Mouse (Mus musculus) T-helper 17 cell (primary cell): ENCODE measurements around the gene Fastkd1.

Source experiments
- in situ Hi-C, 2 experiments: fragments of 300-600 bp; cut with MboI, MseI; formaldehyde crosslinking; loops; 1 replicate in 1 of 2; 2 replicates in 1 of 2; pipeline ENCODE4 v1.15.1; 2025; ENCODE audit warnings: high pct_unique_total_duplicates in 2 of 2

Fastkd1 gene

DNA sequence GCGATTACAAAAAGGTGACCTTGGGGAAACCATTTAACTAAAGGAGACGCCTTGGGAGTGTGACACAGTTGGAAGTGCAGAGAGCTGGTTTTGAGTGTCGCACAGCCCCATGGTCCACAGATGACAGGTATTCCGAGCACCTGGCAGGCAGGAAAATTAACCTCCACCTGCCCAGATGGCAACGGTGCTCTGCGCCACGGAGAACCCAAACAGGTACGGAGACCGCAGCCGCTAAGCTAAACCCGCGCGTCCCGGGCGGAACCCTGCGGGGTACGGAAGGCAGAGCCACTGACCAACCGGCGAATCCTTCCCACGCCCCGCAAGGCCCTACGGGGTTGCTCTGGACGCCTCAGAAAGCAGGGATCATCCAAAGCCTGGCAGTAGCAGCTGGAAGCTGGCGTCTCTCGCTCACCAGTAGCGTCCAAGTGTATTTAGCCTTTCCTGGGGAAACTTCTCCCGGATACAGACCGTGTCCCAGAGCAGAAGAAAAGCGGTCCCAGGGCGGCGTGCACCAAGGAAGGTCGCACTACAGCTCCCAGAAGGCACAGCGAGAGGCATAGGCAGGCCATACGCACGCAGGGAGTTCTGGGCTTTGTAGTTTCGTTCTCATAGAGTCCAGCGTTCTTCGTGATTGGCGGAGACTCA is at the start of gene Fastkd1:
TSS of gene Fastkd1 (minus strand) at position 536 of the 645 bp plus-strand sequence.
- in situ Hi-C loops = no loop called here

- in situ Hi-C loops = no loop called here
These were observed 47.7 kb upstream of the Fastkd1 start for GRCm38 (mm10) chr2:69760980-69761379.

DNA sequence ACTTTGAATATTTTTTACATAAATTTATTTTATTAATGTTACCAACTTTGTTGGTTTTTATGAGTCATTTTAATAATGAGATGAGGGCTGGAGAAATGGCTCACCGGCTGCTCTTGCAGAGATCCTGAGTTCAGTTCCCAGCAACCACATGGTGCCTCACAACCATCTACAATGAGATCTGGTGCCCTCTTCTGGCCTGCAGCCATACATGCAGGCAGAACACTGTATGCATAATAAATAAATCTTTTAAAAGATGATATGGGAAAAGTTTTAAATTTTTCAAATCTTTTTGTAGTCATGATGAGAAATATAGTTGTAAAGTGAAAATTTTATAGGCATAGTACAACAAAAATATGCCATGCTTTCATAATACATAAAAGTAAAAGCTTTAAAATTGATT is 31.8 kb upstream of the Fastkd1 start:
- in situ Hi-C loops = no loop called here

- in situ Hi-C loops = no loop called here
These were observed 10.2 kb upstream of the Fastkd1 start for GRCm38 (mm10) chr2:69723519-69723825.

DNA sequence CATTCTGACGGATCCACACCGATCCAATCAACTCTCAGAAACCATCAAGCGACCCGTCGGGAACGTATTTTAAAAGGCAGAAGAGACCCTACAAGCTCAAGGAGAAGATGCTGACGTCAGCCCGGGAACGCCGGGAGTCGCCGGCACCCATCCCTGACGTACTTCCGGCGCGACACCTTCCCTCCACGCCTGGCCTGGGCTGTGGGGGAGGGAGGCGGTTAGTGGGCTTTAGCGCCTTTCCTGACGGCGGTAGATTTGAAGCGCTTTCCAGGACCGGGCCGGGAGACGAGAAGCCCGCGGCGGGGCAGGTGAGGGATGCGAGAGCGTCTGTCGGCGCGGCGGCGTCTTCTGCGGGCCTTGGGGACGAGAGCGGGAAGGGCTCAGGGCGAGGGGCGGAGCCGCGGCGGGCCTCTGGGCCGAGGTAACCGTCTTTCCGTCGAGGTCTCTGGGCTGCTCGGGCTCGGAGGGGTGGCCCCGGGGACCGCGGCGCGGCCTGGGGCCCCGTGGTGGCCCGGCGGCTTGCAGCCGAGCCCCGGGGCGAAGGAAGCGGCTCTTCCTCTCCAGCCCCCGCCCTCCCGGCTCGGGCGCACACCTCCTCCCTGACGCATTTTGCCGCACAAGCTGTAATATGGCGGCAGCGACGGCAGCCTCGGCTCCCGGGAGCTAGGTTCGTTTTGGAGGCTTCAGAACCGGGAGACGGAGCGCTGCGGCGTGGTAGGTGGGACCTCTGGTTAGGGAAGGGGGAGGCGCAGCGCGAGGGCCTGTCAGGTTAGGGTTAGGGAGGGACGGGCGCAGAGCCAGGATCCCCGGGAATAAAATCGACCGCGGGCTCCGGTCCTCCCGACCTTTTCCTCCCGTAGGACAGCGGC is 9.6 kb upstream of the Fastkd1 start:
- in situ Hi-C loops = no loop called here

- in situ Hi-C loops = no loop called here
These were observed 8.9 kb upstream of the Fastkd1 start, which contains the start of gene Ppig for GRCm38 (mm10) chr2:69722273-69722649. Ppig (plus strand) TSS chr2:69722545.

DNA sequence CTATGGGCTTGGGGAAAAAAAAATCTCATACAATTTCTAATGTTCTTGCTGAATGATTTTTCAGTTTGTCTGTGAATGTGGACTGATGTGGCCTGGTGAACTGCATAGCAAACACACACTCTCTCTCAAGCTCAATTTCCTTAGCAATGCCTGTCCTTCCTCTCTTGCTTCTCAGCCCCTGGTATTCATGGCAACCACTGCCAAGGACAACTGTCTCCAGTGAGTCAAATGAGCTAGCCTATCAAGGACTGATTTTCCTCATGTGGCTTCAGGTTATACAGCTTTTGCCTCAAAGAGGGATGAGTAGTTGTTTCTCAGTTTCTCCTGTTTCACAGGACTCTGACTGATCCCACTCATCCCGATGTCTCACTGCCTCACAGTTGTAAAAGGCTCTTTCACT is 5.8 kb upstream of the Fastkd1 start:
- in situ Hi-C loops = no loop called here

DNA sequence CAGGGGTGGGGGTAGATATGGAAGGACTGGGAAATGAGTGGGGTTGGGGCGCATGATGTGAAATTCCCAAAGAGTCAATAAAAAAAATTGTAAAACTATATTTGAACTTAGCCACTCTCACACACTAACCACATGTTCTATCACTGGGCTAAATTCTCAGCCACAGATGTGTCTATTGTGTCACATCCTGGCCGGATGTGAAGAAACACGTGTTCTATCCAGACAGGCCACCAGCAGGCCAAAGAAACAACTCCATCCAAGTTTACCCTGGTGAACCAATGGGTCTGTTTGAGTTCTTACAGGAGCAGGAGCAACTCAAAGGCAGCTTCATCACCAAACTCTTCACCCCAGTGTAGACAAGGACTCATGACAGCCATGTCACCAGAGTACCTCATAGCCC is 3.2 kb upstream of the Fastkd1 start:
- in situ Hi-C loops = no loop called here

DNA sequence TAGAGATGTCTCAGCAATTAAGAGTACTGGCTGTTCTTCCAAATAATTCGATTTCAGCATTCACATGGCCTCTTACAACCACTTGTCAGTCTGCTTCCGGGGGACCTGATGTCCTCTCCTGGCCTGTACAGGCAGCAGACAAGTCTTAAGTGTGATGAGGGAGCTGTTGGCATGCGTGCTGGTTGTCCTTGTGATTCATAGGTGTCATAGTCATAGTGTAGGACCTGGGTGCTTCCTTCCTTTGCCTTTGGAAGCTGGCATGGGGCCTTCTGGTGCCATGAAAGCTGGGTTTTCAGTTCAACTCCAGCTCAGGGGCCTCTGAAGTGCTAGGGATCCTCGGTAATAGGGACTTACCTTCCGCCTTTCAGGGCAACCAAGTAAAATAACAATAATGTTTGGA is 810 bp upstream of the Fastkd1 start:
- in situ Hi-C loops = no loop called here

- in situ Hi-C loops = no loop called here
These were observed 304 bp upstream of the Fastkd1 start for GRCm38 (mm10) chr2:69713626-69714014.

DNA sequence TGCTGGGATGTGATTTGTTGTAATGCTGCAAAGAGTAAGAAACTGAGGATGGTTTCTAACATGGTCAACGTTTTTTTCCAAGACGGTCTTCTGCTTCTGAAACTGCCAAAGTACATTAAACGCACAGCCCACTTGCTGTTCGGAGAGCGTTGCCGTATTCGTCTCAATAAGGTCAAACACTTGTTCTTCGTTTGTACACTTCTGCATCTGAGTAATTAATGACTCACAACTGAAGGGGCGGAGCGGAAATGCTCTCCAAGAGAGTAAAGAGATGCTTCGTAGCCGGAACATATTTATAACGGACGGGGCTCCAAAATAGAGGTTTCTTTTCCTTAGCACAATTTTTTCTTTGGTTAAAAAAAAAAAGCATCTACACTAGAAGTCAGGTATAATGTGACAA is 1.1 kb downstream of the Fastkd1 start:
- in situ Hi-C loops = no loop called here

- in situ Hi-C loops = no loop called here
These were observed 12.9 kb downstream of the Fastkd1 start for GRCm38 (mm10) chr2:69700446-69700845.

- in situ Hi-C loops = no loop called here
These were observed 19.8 kb downstream of the Fastkd1 start for GRCm38 (mm10) chr2:69693501-69693900.

- in situ Hi-C loops = no loop called here
These were observed 22.5 kb downstream of the Fastkd1 start for GRCm38 (mm10) chr2:69690843-69691242.

- in situ Hi-C loops = no loop called here
These were observed 23.1 kb downstream of the Fastkd1 start for GRCm38 (mm10) chr2:69690214-69690613.

DNA sequence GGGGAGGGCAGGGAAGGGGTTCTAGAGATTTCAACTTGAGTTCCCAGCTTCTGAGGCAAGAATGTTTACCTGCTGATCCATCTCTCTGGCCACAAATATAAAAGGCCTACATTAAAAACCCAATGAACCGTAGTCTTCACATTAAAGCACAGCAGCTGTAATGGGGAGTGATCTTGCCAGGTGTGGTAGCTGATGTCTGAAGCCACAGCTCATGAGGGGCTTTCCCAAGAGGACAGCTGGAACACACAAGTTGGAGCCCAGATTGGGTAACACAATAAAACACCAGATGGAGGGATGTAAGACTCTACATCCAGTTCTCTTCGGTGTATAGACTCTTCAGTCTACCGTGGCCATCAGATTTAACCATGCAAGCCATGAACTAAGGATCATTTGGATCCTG is 28.8 kb downstream of the Fastkd1 start:
- in situ Hi-C loops = no loop called here

- in situ Hi-C loops = no loop called here
These were observed 30.1 kb downstream of the Fastkd1 start for GRCm38 (mm10) chr2:69683036-69683805.

- in situ Hi-C loops = no loop called here
These were observed 31.4 kb downstream of the Fastkd1 start for GRCm38 (mm10) chr2:69681931-69682330.

DNA sequence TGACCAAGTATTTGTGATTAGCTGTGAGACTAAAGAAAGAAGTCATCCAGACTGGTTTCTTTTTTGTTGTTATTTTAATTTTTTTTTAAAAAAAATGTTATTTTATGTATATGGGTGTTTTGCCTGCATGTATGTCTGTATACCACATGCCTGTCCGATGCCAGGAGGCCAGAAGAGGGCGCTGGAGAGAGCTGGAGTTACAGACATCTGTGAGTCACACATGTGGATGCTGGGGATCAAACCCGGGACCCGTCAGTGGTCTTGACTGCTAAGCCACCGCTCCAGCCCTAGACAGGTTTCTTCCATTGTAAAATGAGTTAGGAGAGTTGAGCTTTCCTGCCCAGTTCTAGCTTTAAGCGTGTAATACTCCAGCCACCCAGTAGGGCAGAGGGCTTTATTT is 33.3 kb downstream of the Fastkd1 start:
- in situ Hi-C loops = loop anchor here in 1 of 2 experiments (5.0 kb wide), 1 partner anchor 43 kb away; no protein-coding TSS in a partner anchor

DNA sequence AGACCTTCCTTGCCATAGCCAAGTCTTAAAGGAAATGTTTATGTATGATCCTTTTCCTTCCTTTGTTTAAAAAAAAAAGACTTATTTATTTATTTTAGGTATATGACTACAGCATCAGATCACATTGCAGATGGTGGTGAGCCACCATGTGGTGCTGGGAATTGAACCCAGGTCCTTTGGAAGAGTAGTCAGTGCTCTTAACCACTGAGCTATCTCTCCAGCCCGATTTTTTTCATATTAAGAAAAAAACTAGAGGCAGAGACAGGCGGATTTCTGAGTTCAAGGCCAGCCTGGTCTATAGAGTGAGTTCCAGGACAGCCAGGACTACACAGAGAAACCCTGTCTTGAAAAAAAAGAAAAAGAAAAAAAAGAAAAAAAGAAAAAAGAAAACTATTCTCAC is 36.1 kb downstream of the Fastkd1 start:
- in situ Hi-C loops = loop anchor here in 1 of 2 experiments (5.0 kb wide), 1 partner anchor 40 kb away; no protein-coding TSS in a partner anchor

GRCm38 (mm10) chr2:69676713-69677112 is 36.6 kb downstream of the Fastkd1 start:
- in situ Hi-C loops = loop anchor here in 1 of 2 experiments (5.0 kb wide), 1 partner anchor 39 kb away; no protein-coding TSS in a partner anchor

GRCm38 (mm10) chr2:69675266-69675665 is 38.0 kb downstream of the Fastkd1 start:
- in situ Hi-C loops = loop anchor here in 1 of 2 experiments (5.0 kb wide), 1 partner anchor 38 kb away; no protein-coding TSS in a partner anchor
